Mouse (Mus musculus): ENCODE data around the gene Pstk.
"Not testable (repeated sequence)": the region's sequence is repeated elsewhere in the genome, so short reads cannot be mapped to it uniquely, and the experiment has no call there.

The Pstk gene

GRCm38 (mm10) chr7:131411941-131412270 is 41.0 kb downstream of the Pstk start:
- DNase-seq (ENCODE audit: low spot score in 2 of 2), result no peak

- not testable (repeated sequence) for DNase-seq (ENCODE audit: low spot score in 2 of 2)
Measured at GRCm38 (mm10) chr7:131416742-131417141, 45.8 kb downstream of the Pstk start.

GRCm38 (mm10) chr7:131417605-131418004 is 46.7 kb downstream of the Pstk start:
- no peak for DNase-seq (ENCODE audit: low spot score in 2 of 2)

GRCm38 (mm10) chr7:131424912-131425311 is 54.0 kb downstream of the Pstk start:
- no peak for DNase-seq (ENCODE audit: low spot score in 2 of 2)

DNA sequence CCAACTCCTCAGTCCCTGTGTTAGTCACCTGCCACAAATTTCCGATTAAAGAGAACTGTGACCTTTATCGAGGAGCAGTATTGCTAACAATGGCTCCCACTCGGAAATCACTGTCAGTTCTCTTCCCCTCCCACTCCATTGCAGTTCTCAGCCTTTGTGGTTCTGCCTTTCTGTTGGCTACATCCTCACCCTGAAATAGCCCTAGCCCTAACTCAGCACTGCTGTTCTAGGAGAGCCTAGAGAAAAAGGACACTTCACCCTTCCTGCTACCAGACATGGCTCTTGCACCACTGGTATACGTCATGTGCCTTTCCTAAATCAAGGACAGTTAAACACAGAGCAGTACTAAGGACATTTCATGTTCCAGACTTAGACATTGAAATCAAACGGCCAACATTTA is 56.4 kb downstream of the Pstk start:
- no peak for DNase-seq (ENCODE audit: low spot score in 2 of 2)

GRCm38 (mm10) chr7:131432244-131432643 is 61.3 kb downstream of the Pstk start:
- peak; percentile 27 to 36 for DNase-seq (ENCODE audit: low spot score in 2 of 2)

- DNase-seq (ENCODE audit: low spot score in 2 of 2), result no peak
Measured at GRCm38 (mm10) chr7:131434276-131434675, 63.3 kb downstream of the Pstk start.

DNA sequence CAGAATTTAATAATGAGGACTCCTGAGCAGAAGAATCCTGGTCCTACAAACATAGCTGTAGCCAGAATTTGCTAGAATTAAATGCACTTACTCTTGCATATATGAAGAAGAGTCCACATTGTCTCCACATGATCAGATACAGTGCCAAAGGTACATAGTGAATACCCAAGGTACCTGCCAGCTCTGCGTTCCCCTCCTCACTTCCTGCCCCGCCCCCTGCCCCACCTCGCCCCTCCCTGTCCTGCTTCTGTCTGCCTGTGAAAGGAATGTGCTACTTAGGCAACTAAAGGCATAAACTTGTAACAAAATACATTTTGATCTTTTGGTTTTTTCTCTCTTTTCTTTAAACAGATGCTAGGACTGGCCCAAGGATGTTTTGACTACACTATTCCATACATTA is 66.1 kb downstream of the Pstk start:
- DNase-seq (ENCODE audit: low spot score in 2 of 2), result no peak

Data from frontal cortex, postnatal 25 days (tissue).